Mouse (Mus musculus): ENCODE measurements at regions not wholly inside any gene's neighbourhood (a gene's known extent, or its start where the extent isn't known, plus 50 kb on each side); places are given as distances from the start of the nearest gene placed in this dataset.

DNA sequence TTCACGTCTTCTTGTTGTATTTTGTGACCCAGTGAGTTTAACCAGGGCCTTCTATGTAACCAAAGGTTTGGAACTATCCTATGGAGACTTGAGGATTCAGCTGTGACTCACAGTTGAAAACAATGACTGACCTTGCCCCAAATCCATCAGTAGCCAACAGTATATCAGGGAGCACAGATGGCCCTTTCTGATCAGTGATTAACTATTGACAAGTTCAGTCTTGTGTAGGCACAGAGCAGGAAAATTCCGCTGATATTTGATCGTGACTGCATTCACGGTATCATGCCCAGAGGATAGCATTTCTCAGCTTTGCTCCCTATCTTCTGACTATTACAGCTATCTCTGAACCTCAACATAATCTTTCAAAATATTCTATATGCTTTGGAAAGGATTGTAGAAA is 169.6 kb downstream of the Ndufa4 start:
- Histone ChIP-seq H3K9me3 (replicated peaks; ENCODE audit: control insufficient read depth, insufficient read depth, low read length, poor library complexity, severe bottlenecking) (no peaks in the 10 kb centered on the region), H3K9ac (ENCODE audit: low read depth, poor library complexity, severe bottlenecking) (no peak overlapping the region), H3K27me3 (ENCODE audit: control insufficient read depth, insufficient read depth, low read length, poor library complexity, severe bottlenecking) (no peaks in the 10 kb centered on the region), H3K36me3 (ENCODE audit: control insufficient read depth, insufficient read depth, low read length, poor library complexity, severe bottlenecking) (no peaks in the 10 kb centered on the region), H3K4me1 (ENCODE audit: control insufficient read depth, insufficient read depth, low read length) (no peaks in the 10 kb centered on the region), H3K4me3 (ENCODE audit: low read depth, low read length) (no peak overlapping the region), H3K27ac (ENCODE audit: insufficient read depth, low read length) (no peak overlapping the region)
- TF ChIP-seq POLR2A (IDR thresholded peaks at IDR 0.05; ENCODE audit: insufficient read depth, low read length) (no peak), CTCF (IDR thresholded peaks at IDR 0.05; ENCODE audit: low read depth, low read length) (no peak), EP300 (IDR thresholded peaks at IDR 0.05; ENCODE audit: insufficient read depth, low read depth, low read length) (no peak)

GRCm38 (mm10) chr6:11731126-11731525 is 176.2 kb downstream of the Ndufa4 start:
- Histone ChIP-seq H3K4me3 (ENCODE audit: low read depth, low read length) (no peak overlapping the region), H3K36me3 (ENCODE audit: control insufficient read depth, insufficient read depth, low read length, poor library complexity, severe bottlenecking) (no peaks in the 10 kb centered on the region), H3K27me3 (ENCODE audit: control insufficient read depth, insufficient read depth, low read length, poor library complexity, severe bottlenecking) (no peaks in the 10 kb centered on the region), H3K27ac (ENCODE audit: insufficient read depth, low read length) (no peak overlapping the region), H3K9me3 (replicated peaks; ENCODE audit: control insufficient read depth, insufficient read depth, low read length, poor library complexity, severe bottlenecking) (no peaks in the 10 kb centered on the region), H3K4me1 (ENCODE audit: control insufficient read depth, insufficient read depth, low read length) (no peaks in the 10 kb centered on the region), H3K9ac (ENCODE audit: low read depth, poor library complexity, severe bottlenecking) (no peak overlapping the region)
- TF ChIP-seq POLR2A (IDR thresholded peaks at IDR 0.05; ENCODE audit: insufficient read depth, low read length), result no peak
- TF ChIP-seq EP300 (IDR thresholded peaks at IDR 0.05; ENCODE audit: insufficient read depth, low read depth, low read length), result no peak
- no peak for TF ChIP-seq CTCF (IDR thresholded peaks at IDR 0.05; ENCODE audit: low read depth, low read length)

- no peak for TF ChIP-seq EP300 (IDR thresholded peaks at IDR 0.05; ENCODE audit: insufficient read depth, low read depth, low read length)
- Histone ChIP-seq H3K27ac (ENCODE audit: insufficient read depth, low read length) (no peak overlapping the region), H3K36me3 (ENCODE audit: control insufficient read depth, insufficient read depth, low read length, poor library complexity, severe bottlenecking) (no peaks in the 10 kb centered on the region), H3K4me1 (ENCODE audit: control insufficient read depth, insufficient read depth, low read length) (no peaks in the 10 kb centered on the region), H3K9me3 (replicated peaks; ENCODE audit: control insufficient read depth, insufficient read depth, low read length, poor library complexity, severe bottlenecking) (no peaks in the 10 kb centered on the region), H3K9ac (ENCODE audit: low read depth, poor library complexity, severe bottlenecking) (no peak overlapping the region), H3K27me3 (ENCODE audit: control insufficient read depth, insufficient read depth, low read length, poor library complexity, severe bottlenecking) (no peaks in the 10 kb centered on the region), H3K4me3 (ENCODE audit: low read depth, low read length) (no peak overlapping the region)
These were observed 176.6 kb downstream of the Ndufa4 start for GRCm38 (mm10) chr6:11730667-11731066.

DNA sequence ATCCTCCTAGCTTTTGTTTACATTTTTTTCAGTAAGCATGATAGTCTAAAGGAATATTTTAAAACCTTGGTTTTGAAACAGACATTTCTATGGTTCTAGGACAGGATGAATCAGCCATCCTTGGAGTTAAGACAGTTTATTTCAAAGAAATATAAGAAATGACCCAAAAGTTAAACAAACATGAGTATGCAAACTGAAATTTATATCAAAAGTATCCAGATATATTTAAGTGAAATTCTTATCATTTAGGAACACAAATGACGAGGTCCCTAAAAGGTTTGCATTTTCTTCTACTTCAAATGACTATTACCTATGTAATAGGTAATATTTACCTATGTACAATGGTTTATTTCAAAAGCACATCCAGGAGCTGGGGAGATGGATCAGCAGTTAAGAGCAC is 179.5 kb downstream of the Ndufa4 start:
- Histone ChIP-seq H3K4me1 (ENCODE audit: control insufficient read depth, insufficient read depth, low read length) (no peaks in the 10 kb centered on the region), H3K4me3 (ENCODE audit: low read depth, low read length) (no peak overlapping the region), H3K9me3 (replicated peaks; ENCODE audit: control insufficient read depth, insufficient read depth, low read length, poor library complexity, severe bottlenecking) (no peaks in the 10 kb centered on the region), H3K36me3 (ENCODE audit: control insufficient read depth, insufficient read depth, low read length, poor library complexity, severe bottlenecking) (no peaks in the 10 kb centered on the region), H3K27ac (ENCODE audit: insufficient read depth, low read length) (no peak overlapping the region), H3K9ac (ENCODE audit: low read depth, poor library complexity, severe bottlenecking) (no peak overlapping the region), H3K27me3 (ENCODE audit: control insufficient read depth, insufficient read depth, low read length, poor library complexity, severe bottlenecking) (no peaks in the 10 kb centered on the region)
- TF ChIP-seq EP300 (IDR thresholded peaks at IDR 0.05; ENCODE audit: insufficient read depth, low read depth, low read length) (no peak), CTCF (IDR thresholded peaks at IDR 0.05; ENCODE audit: low read depth, low read length) (no peak), POLR2A (IDR thresholded peaks at IDR 0.05; ENCODE audit: insufficient read depth, low read length) (no peak)

DNA sequence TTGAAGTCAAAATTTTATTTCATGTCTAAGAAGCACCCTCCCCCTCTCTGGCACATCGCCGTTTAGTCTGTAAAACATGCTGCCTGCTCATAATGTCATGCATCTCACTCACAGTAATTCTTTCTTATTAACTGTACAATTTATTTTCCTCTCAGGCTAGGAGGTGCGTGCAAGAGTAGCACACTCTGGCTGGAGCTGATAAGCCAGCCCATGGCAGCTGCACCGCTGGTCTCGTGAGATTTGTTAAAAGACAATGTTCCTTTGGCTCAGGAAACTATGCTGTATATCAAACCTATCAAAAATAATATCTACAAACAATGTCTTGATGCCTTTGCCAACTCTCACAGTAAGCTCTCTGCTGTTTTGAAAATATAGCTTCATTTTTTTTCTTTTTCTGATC is 179.9 kb downstream of the Ndufa4 start:
- no peaks in the 10 kb centered on the region for H3K4me1 ChIP-seq (ENCODE audit: control insufficient read depth, insufficient read depth, low read length)
- no peak overlapping the region for H3K9ac ChIP-seq (ENCODE audit: low read depth, poor library complexity, severe bottlenecking)
- H3K36me3 ChIP-seq (ENCODE audit: control insufficient read depth, insufficient read depth, low read length, poor library complexity, severe bottlenecking), result no peaks in the 10 kb centered on the region
- H3K27me3 ChIP-seq (ENCODE audit: control insufficient read depth, insufficient read depth, low read length, poor library complexity, severe bottlenecking), result no peaks in the 10 kb centered on the region
- H3K9me3 ChIP-seq (replicated peaks; ENCODE audit: control insufficient read depth, insufficient read depth, low read length, poor library complexity, severe bottlenecking), result no peaks in the 10 kb centered on the region
- TF ChIP-seq POLR2A (IDR thresholded peaks at IDR 0.05; ENCODE audit: insufficient read depth, low read length), result no peak
- TF ChIP-seq EP300 (IDR thresholded peaks at IDR 0.05; ENCODE audit: insufficient read depth, low read depth, low read length), result no peak
- TF ChIP-seq CTCF (IDR thresholded peaks at IDR 0.05; ENCODE audit: low read depth, low read length), result no peak
- no peak overlapping the region for H3K27ac ChIP-seq (ENCODE audit: insufficient read depth, low read length)
- no peak overlapping the region for H3K4me3 ChIP-seq (ENCODE audit: low read depth, low read length)

- no peak for TF ChIP-seq CTCF (IDR thresholded peaks at IDR 0.05; ENCODE audit: low read depth, low read length)
- Histone ChIP-seq H3K27ac (ENCODE audit: insufficient read depth, low read length) (no peak overlapping the region), H3K9me3 (replicated peaks; ENCODE audit: control insufficient read depth, insufficient read depth, low read length, poor library complexity, severe bottlenecking) (no peaks in the 10 kb centered on the region), H3K9ac (ENCODE audit: low read depth, poor library complexity, severe bottlenecking) (no peak overlapping the region), H3K4me3 (ENCODE audit: low read depth, low read length) (no peak overlapping the region), H3K4me1 (ENCODE audit: control insufficient read depth, insufficient read depth, low read length) (no peaks in the 10 kb centered on the region), H3K36me3 (ENCODE audit: control insufficient read depth, insufficient read depth, low read length, poor library complexity, severe bottlenecking) (no peaks in the 10 kb centered on the region), H3K27me3 (ENCODE audit: control insufficient read depth, insufficient read depth, low read length, poor library complexity, severe bottlenecking) (no peaks in the 10 kb centered on the region)
These were observed 183.8 kb downstream of the Ndufa4 start for GRCm38 (mm10) chr6:11723519-11723918.

Measured in ES-Bruce4 (cell line).